Mouse (Mus musculus): ENCODE measurements at regions not wholly inside any gene's neighbourhood (a gene's known extent, or its start where the extent isn't known, plus 50 kb on each side); places are given as distances from the start of the nearest gene placed in this dataset.
"Not testable (repeated sequence)": the region's sequence is repeated elsewhere in the genome, so short reads cannot be mapped to it uniquely, and the experiment has no call there.

DNA sequence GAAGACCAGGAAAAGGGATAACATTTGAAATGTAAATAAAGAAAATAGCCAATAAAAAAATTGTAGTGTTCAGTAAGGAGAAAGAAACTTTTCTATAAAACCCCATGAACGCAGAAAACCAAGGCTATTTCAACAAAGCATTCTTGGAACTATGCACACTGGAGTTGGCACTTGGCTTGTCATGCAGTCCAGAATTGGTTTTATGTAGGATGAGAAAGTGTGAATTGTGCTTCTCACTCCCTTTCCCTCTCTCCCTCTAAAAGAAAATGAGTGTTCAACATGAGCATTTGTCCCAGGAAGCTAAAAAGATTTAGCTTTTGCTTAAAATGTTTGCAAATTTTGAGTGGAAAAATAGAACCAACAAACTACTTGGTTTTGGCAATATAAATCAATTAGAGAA is 841.6 kb upstream of the Adam24 start:
- no peak for DNase-seq

GRCm38 (mm10) chr8:39846854-39847253 is 828.0 kb upstream of the Adam24 start:
- no peak for DNase-seq

DNA sequence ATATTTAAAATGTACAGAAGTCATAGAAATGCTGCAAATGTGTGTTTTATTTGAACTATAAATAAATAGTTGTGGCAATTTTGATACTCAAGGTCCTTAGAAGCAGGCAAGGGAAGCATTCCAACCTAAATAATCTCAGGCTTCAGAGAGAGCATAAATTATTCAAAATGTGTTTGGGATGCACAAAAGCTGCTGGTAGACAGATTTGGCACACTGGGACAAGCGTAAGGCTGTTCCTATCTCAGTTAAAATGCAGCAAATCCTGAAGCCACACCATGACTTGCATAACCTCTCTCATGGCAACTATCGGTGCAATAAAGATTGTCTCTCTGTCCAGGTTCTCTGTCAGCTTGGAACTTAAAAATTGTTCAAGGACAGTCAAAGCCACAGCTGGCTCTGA is 812.3 kb upstream of the Adam24 start:
- no peak for DNase-seq

- no peak for DNase-seq
Observed at GRCm38 (mm10) chr8:39902251-39902650, 772.6 kb upstream of the Adam24 start.

DNA sequence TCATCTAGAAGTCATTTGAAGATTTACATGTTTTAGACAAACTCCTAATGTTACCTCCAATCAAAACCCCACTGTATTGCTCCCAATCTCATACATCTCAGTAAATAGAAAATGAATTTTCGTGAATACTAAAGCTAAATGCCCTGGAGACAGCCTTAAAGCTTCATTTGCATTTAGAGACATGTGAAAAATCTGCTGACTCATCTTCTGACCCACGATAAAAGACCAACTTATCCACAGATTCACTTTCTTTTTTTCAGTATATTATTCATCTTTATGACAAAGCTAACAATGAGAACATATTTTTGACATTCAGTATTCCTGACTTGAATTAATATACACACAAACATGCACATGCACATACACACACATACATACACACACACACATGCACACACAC is 762.0 kb upstream of the Adam24 start:
- no peak for DNase-seq

GRCm38 (mm10) chr8:39921336-39921735 is 753.5 kb upstream of the Adam24 start:
- no peak for DNase-seq

DNA sequence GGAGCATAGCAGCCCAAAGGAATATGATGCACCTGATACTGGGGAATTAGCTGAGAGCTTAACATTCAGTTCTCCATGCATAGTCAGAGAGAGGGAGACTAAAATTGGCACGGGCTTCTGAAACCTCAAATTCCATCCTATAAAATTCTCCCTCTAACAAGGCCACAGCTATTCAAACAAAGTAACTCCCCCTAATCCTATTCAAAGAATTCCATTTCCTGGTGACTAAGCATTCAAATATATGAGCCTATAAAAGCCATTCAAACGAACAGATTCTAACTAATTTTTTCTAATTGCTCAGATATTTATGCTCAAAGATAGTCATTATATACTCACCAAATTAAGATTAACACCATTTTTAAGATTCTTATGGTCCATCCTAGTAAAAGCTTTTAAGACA is 751.1 kb upstream of the Adam24 start:
- DNase-seq, result no peak

DNA sequence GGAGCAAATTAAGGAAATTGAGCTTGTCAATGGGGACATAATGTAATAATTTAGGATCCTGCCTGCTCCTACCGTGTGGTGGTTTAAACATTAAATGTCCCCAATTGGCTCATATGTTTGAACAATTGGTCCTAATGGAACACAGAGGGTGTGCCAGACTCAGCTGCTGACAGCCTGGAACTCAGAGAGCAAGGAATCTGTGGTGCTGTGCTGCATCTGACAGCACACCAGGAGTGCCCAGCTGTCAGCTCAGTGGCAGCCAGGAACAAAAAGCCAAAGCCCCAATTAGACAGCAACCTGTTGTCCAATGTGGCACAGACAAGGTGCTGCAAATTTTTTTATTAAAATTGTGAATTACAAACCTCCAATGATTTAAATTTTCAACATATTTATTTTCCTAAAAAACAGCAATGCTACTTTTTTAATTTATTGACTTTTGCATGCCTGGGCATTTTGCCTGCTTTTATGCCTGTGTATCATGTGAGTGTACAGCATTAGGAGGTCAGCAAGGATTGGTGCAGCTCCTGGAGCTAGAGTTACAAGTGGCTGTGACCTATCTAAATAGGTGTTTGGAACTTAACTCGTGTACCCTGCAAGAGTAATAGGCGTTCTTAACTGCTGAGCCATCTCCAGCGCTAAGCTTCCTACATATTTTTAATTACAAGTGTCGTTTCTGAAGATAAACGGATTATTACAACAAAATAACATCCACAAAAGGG is 724.5 kb upstream of the Adam24 start:
- DNase-seq, result no peak

GRCm38 (mm10) chr8:39954497-39954896 is 720.4 kb upstream of the Adam24 start:
- no peak for DNase-seq

DNA sequence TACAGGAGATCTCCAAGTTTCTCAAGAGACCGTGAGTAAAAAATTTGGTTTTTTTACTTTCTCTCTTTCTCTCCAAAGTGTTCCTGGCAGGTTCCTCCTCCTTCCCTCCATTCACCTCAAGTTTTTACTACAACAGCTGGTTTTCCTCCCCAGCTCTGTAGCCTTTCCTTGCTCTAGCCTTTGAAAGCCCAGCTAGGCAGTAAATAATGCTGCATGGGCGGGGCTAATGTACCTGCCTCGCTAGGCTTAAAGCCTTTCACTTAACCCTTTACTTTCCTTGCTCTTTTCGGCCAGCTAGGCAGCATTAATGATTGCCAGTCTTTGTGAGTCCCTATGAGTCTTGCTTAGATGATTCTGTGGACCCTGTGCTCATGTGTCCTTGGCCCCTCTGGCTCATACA is 720.0 kb upstream of the Adam24 start:
- no peak for DNase-seq

DNA sequence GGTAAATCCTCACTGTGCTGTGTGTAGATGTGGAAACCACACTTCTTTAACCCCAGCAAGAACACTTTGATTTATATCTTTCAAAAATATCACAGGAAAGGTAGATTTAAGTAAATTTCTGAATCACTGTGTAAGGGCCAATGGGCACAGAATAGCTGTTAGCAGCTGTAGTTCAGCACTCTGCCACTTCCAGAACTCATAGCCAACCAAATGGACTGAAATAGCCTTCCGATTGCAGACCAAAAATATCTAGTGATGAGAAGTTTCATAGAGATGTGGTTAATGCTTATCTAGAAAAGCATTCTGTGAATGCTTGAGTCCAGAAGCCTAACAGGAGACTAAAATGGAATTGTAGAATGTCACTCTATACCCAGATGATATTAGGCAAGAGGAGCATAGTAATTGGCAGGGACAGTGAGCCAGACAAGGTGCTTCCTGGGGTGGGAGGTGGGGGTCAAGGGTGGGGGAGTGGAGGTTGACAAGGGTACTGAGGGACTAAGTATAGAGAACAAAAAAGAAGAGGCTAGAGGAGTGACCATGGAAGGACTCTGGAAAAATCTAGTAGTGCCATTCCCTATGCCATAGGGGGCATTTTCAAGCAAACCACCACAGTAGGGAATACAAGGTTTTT is 669.6 kb upstream of the Adam24 start:
- no peak for DNase-seq

DNA sequence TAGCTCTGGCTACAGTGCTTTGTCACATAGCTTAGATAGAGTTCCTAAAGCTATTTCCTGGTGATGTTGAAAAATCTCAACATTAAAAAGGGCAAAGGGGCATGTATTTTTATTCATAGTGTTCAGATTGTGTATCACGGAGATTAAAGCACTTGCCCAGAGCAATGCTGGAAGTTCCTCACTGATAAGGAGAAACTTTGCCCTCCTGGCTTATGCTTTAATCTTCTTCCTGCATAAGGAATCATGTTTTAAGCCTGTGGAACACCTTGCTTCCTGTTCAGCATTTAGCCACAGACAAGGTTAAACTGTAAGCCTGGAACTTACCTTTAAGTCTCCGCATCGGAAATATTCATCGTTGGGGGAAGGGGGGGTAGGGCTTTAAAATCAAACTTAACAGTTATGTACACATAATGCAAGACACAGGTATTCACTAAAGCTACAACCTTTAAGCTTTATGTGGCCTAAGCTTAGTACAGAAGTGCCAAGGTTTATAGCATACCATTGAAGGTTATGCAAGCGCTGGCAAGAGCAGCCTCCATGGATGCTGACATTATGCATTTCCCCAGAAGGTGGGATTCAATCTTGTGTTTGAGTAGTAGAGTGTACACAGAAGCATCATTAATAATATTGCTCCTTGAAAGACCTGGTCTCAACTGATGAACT is 655.5 kb upstream of the Adam24 start:
- DNase-seq, result no peak

- no peak for DNase-seq
Observed at GRCm38 (mm10) chr8:40064145-40064544, 610.7 kb upstream of the Adam24 start.

DNA sequence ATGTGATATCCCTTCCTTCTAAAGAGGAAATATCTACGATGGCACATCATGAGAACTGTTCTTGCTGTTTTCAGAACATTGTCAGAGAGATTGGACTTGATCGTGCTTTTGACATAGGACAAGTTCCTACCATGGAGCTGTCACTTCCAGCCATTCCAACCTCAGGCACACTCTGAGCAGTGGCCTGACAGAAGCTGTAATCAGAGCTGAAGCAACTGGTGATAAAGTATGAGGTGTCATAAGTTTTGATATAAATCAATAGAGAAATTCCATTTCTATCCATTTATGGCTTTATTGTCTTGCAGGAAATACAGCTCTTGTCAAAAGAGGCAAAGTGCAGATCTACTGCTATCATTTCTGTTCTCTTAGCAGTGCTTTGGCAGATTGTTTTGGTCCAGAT is 603.7 kb upstream of the Adam24 start:
- no peak for DNase-seq

DNA sequence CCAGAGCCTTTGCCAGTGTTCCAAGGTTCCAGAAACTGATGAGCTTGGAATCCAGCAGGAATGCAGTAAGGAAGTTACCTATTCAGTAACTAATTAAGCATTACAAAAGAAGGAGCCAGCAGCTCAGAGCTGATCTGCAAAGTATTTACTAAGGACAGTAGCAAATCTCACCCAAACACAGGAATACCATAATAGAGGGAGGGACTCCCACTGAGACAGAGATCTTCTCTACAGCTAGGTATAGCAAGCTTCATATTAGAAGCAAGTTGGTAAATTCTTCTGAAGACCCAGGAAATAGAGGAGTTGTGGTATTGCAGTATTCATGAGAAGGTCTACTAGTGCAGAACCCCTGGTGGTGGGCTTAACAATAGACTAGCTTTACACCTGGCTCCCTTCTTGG is 593.9 kb upstream of the Adam24 start:
- DNase-seq, result not testable (repeated sequence)

DNA sequence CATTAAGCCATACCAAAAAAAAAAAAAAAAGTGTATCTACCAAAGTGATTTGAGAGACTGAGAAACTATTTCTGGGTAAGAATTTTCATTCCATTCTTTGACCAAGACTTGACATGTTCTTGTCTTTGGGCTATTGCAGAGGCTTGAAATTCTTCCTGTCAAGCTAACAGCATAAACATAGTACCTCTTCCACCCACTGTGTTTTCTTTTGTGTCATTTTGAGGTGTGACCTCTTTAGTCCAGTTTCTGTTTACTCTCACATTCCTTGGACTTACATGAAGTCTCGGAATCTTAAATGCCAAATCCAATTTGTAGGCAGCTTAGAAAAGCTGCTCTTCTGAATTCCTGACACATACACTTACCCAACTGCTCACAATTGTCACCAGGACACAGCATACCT is 590.7 kb upstream of the Adam24 start:
- no peak for DNase-seq

GRCm38 (mm10) chr8:40089377-40089776 is 585.5 kb upstream of the Adam24 start:
- DNase-seq, result no peak

DNA sequence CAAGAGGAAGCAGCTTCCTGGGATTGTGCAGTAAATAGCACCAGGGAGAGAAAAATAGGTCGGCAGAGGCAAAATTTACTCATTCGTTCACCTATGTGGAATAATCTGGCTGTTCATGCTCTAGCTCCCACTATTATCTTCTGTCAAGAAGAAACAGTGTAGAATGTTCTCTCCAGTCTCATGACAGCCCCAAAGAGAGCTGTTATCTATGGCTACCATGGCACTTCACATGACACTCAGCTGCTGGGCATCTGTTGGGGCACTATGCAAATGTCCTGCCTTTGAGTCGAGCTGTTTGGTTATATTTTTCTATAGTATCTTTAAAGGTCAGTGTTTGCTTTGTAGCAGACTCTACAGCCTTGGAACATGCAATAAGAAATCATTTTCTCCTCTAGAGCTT is 550.5 kb upstream of the Adam24 start:
- no peak for DNase-seq

DNA sequence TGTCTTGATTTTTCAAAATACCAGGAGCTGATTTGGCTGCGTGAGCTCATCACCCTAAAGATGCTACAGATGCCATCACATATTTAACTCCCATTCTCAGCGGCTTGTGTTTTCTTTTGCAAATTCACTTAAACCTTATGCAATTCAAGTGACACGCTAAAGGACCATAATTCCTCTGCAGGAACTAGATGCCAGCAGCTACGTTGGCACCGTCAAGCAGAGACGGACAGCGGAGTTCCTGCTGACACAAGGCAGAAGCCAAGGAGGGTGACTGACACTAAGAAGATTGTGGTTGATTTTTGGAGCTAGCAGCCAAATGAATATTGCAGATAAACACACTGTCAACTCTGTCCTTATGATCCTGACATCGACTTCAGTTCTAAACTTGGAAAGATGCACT is 547.7 kb upstream of the Adam24 start:
- no peak for DNase-seq

GRCm38 (mm10) chr8:40132662-40133257 is 542.1 kb upstream of the Adam24 start:
- no peak for DNase-seq

GRCm38 (mm10) chr8:40150911-40151797 is 523.7 kb upstream of the Adam24 start:
- peak; percentile 7 for DNase-seq

GRCm38 (mm10) chr8:40152451-40152850 is 522.4 kb upstream of the Adam24 start:
- no peak for DNase-seq
